Mouse (Mus musculus): ENCODE measurements at regions not wholly inside any gene's neighbourhood (a gene's known extent, or its start where the extent isn't known, plus 50 kb on each side); places are given as distances from the start of the nearest gene placed in this dataset.
A peak's percentile ranks its signal among the peaks of the same experiment; 100 is the strongest.

GRCm38 (mm10) chr14:24928726-24929125 is 441.8 kb downstream of the Rps24 start:
- DNase-seq (ENCODE audit: extremely low read depth, insufficient read length, low spot score): no peak

- no peak for DNase-seq (ENCODE audit: extremely low read depth, insufficient read length, low spot score)
These were observed 443.3 kb downstream of the Rps24 start for GRCm38 (mm10) chr14:24930251-24930650.

GRCm38 (mm10) chr14:24937876-24938275 is 451.0 kb downstream of the Rps24 start:
- no peak for DNase-seq (ENCODE audit: extremely low read depth, insufficient read length, low spot score)

GRCm38 (mm10) chr14:24939068-24939467 is 452.1 kb downstream of the Rps24 start:
- DNase-seq (ENCODE audit: extremely low read depth, insufficient read length, low spot score): no peak

- no peak for DNase-seq (ENCODE audit: extremely low read depth, insufficient read length, low spot score)
These were observed 452.7 kb downstream of the Rps24 start for GRCm38 (mm10) chr14:24939476-24940200.

GRCm38 (mm10) chr14:24945716-24946115 is 458.8 kb downstream of the Rps24 start:
- DNase-seq (ENCODE audit: extremely low read depth, insufficient read length, low spot score): no peak

- no peak for DNase-seq (ENCODE audit: extremely low read depth, insufficient read length, low spot score)
These were observed 460.2 kb downstream of the Rps24 start for GRCm38 (mm10) chr14:24947084-24947483.

GRCm38 (mm10) chr14:24955891-24956410 is 469.0 kb downstream of the Rps24 start:
- DNase-seq (ENCODE audit: extremely low read depth, insufficient read length, low spot score): no peak

- no peak for DNase-seq (ENCODE audit: extremely low read depth, insufficient read length, low spot score)
These were observed 469.7 kb downstream of the Rps24 start for GRCm38 (mm10) chr14:24956528-24957210.

GRCm38 (mm10) chr14:24957392-24957791 is 470.5 kb downstream of the Rps24 start:
- DNase-seq (ENCODE audit: extremely low read depth, insufficient read length, low spot score): no peak

- no peak for DNase-seq (ENCODE audit: extremely low read depth, insufficient read length, low spot score)
These were observed 471.9 kb downstream of the Rps24 start for GRCm38 (mm10) chr14:24958821-24959220.

- no peak for DNase-seq (ENCODE audit: extremely low read depth, insufficient read length, low spot score)
These were observed 472.5 kb downstream of the Rps24 start for GRCm38 (mm10) chr14:24959401-24959800.

GRCm38 (mm10) chr14:24960082-24960482 is 473.2 kb downstream of the Rps24 start:
- DNase-seq (ENCODE audit: extremely low read depth, insufficient read length, low spot score): no peak

GRCm38 (mm10) chr14:24960875-24961274 is 473.9 kb downstream of the Rps24 start:
- no peak for DNase-seq (ENCODE audit: extremely low read depth, insufficient read length, low spot score)

GRCm38 (mm10) chr14:24961721-24962120 is 474.8 kb downstream of the Rps24 start:
- DNase-seq (ENCODE audit: extremely low read depth, insufficient read length, low spot score): no peak

- DNase-seq (ENCODE audit: extremely low read depth, insufficient read length, low spot score): no peak
These were observed 482.7 kb downstream of the Rps24 start for GRCm38 (mm10) chr14:24969584-24969983.

GRCm38 (mm10) chr14:24972357-24972756 is 485.4 kb downstream of the Rps24 start:
- no peak for DNase-seq (ENCODE audit: extremely low read depth, insufficient read length, low spot score)

GRCm38 (mm10) chr14:24973039-24973438 is 485.9 kb upstream of the Zmiz1 start:
- DNase-seq (ENCODE audit: extremely low read depth, insufficient read length, low spot score): no peak

GRCm38 (mm10) chr14:24973591-24973990 is 485.4 kb upstream of the Zmiz1 start:
- no peak for DNase-seq (ENCODE audit: extremely low read depth, insufficient read length, low spot score)

GRCm38 (mm10) chr14:24982489-24982888 is 476.5 kb upstream of the Zmiz1 start:
- no peak for DNase-seq (ENCODE audit: extremely low read depth, insufficient read length, low spot score)

GRCm38 (mm10) chr14:24983279-24983678 is 475.7 kb upstream of the Zmiz1 start:
- DNase-seq (ENCODE audit: extremely low read depth, insufficient read length, low spot score): peak; percentile 19

GRCm38 (mm10) chr14:24985806-24986359 is 473.1 kb upstream of the Zmiz1 start:
- no peak for DNase-seq (ENCODE audit: extremely low read depth, insufficient read length, low spot score)

Data from 3134 (cell line).